Mouse (Mus musculus) kidney, adult 2 months (tissue): ENCODE measurements around the gene Plcl1.

Experiments
- CTCF ChIP-seq: fragments of 200-500 bp; conservative IDR thresholded peaks from 2 replicates; pipeline ENCODE4 v1.5.1; 2011; ENCODE audit warnings: low read depth, mild to moderate bottlenecking, control low read depth, low read length, moderate library complexity, mixed read lengths; ENCODE audit not compliant: insufficient read depth, insufficient read length
- POLR2A ChIP-seq: fragments of 200-500 bp; IDR thresholded peaks from one replicate; pipeline ENCODE4 v1.6.1; 2011; ENCODE audit warnings: low read depth, low read length, control low read depth

- no peak for TF ChIP-seq POLR2A
- no peak for TF ChIP-seq CTCF
Observed at GRCm38 (mm10) chr1:55668622-55669237, 263.0 kb downstream of the Plcl1 start.
